ENCODE assay signal across 8 mouse cellular contexts in the genomic region with DNA sequence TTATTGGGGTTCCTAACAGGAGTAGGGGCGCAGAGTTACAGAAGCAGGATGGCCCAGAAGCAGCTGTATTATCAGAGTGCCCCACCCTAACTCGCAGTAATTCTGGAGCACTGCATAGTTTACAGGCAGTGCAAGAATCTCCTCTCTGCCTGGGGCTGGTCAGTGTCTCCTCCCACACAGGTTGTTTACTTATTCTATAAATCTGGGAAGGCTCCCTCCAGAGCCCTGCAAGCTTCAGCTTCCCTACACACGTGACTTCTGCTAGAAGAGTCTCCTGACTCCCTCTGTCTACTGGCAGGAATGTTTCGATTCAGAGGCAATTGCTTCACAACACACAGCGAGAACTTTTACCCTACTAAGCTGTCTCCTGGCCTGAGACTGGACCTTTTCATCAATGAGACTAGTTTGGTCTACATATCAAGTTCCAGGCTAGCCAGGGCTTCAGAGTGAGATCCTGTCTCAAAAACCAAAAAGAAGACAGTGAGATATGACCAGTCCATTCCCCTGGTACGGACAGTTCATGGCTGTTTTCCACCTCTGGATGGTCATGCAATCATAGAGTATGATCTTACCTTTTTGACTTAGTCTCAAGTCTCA. TPM values are rescaled to one million over a fixed set of nuclear protein-coding genes. Genes with fewer than 3 reads are reported as not detected.
DNase-seq lines count a peak whose midpoint lies in the region; ATAC-seq lines count a peak whose summit lies in the region.

No protein-coding gene starts in this region.

- no peaks in the 10 kb centered on the region for H3K36me3 ChIP-seq in embryonic facial prominence, embryonic 14.5 days (ENCODE audit: control insufficient read depth, insufficient read depth, low read length)
- no peaks in the 10 kb centered on the region for H3K36me3 ChIP-seq in embryonic facial prominence, embryonic 10.5 days (replicated peaks)
- H3K36me3 ChIP-seq in limb, embryonic 15.5 days: no peaks in the 10 kb centered on the region

- H3K27ac ChIP-seq in embryonic facial prominence, embryonic 14.5 days (replicated peaks; ENCODE audit: low read depth, low read length): no peak overlapping the region
- no peak overlapping the region for H3K27ac ChIP-seq in embryonic facial prominence, embryonic 10.5 days (replicated peaks)
- peak overlapping the region; percentile 43 for H3K27ac ChIP-seq in limb, embryonic 15.5 days

- H3K4me2 ChIP-seq in embryonic facial prominence, embryonic 14.5 days (ENCODE audit: low read depth, low read length): no peak overlapping the region
- no peak overlapping the region for H3K4me2 ChIP-seq in limb, embryonic 15.5 days

- no peaks in the 10 kb centered on the region for H3K9me3 ChIP-seq in embryonic facial prominence, embryonic 14.5 days (ENCODE audit: control insufficient read depth, low read length)
- no peaks in the 10 kb centered on the region for H3K9me3 ChIP-seq in embryonic facial prominence, embryonic 10.5 days
- H3K9me3 ChIP-seq in limb, embryonic 15.5 days: no peaks in the 10 kb centered on the region

- peak; percentile 65 for DNase-seq in embryonic facial prominence, embryonic 14.5 days (ENCODE audit: low spot score)
- no peak for DNase-seq in embryonic facial prominence, embryonic 10.5 days (ENCODE audit: low spot score)
- peak; percentile 40 for DNase-seq in urinary bladder, postnatal 14 days (ENCODE audit: low spot score)
- no peak for DNase-seq in urinary bladder, adult 2 months (ENCODE audit: low spot score)
- DNase-seq in yolk sac, embryonic 10.5 days (ENCODE audit: low spot score): peak; percentile 77
- no peak for DNase-seq in gastrocnemius, postnatal 14 days
- DNase-seq in cerebellum, postnatal 36 days: no peak

- no peak overlapping the region for H3K4me3 ChIP-seq in embryonic facial prominence, embryonic 14.5 days (ENCODE audit: low read depth, low read length)
- H3K4me3 ChIP-seq in embryonic facial prominence, embryonic 10.5 days: no peak overlapping the region
- H3K4me3 ChIP-seq in limb, embryonic 15.5 days: no peak overlapping the region

- H3K4me1 ChIP-seq in embryonic facial prominence, embryonic 14.5 days (ENCODE audit: control insufficient read depth, insufficient read depth, low read length): no peaks in the 10 kb centered on the region
- peaks cover 9% of the 10 kb centered on the region; the same call in 1 of the 2 replicates for H3K4me1 ChIP-seq in embryonic facial prominence, embryonic 10.5 days
- peaks cover 17% of the 10 kb centered on the region for H3K4me1 ChIP-seq in limb, embryonic 15.5 days

- no peaks in the 10 kb centered on the region for H3K27me3 ChIP-seq in embryonic facial prominence, embryonic 14.5 days (replicated peaks; ENCODE audit: control insufficient read depth, insufficient read depth, low read length)
- H3K27me3 ChIP-seq in embryonic facial prominence, embryonic 10.5 days (replicated peaks; ENCODE audit: low read depth, poor library complexity, severe bottlenecking): no peaks in the 10 kb centered on the region
- H3K27me3 ChIP-seq in limb, embryonic 15.5 days: no peaks in the 10 kb centered on the region

- WGBS in embryonic facial prominence, embryonic 14.5 days: 55% methylated on average over 6 of the region's 6 CpGs
- WGBS in embryonic facial prominence, embryonic 10.5 days: 76% methylated on average over 6 of the region's 6 CpGs
- WGBS in limb, embryonic 15.5 days: 45% methylated on average over 6 of the region's 6 CpGs

- intact Hi-C loops in gastrocnemius, postnatal 14 days (cut with DNase I; ENCODE audit: low total_unique reads): no loop called here

- no peak overlapping the region for H3K9ac ChIP-seq in embryonic facial prominence, embryonic 14.5 days (ENCODE audit: low read depth, low read length)
- no peak overlapping the region for H3K9ac ChIP-seq in limb, embryonic 15.5 days

- peak; percentile 50; the same call in 1 of the 2 replicates for ATAC-seq in embryonic facial prominence, embryonic 14.5 days (ENCODE audit: low read depth)
- 0 out of 2 replicates have a peak, but pooled peaks have one; percentile 49 for ATAC-seq in limb, embryonic 15.5 days (ENCODE audit: insufficient number of reproducible peaks, low FRiP score, low TSS enrichment, low read depth)

RNA-seq across cellular contexts. Expression of a gene that starts 9.7 kb away (rescaled TPM):
- 1.7 and 2.2 TPM in 2 replicates for polyA plus RNA-seq in embryonic facial prominence, embryonic 14.5 days (2014; fragmentation: Nextera tagmentation; extraction: Ambion mirVana)
- 0.09 and 0.21 TPM in 2 replicates for polyA plus RNA-seq in embryonic facial prominence, embryonic 10.5 days (2016; fragmentation: Nextera tagmentation; extraction: Ambion mirVana)
- polyA plus RNA-seq in urinary bladder, adult 2 months (2012; rRNA removed): 1.5 and 1.9 TPM in 2 replicates
- 5.1 and 5.6 TPM in 2 replicates for polyA plus RNA-seq in limb, embryonic 15.5 days (2015; fragmentation: Nextera tagmentation; extraction: Ambion mirVana)
- total RNA-seq in gastrocnemius, postnatal 14 days (2021): 1 to 10 TPM; 1.2 to 1.6 TPM

RNA-seq across cellular contexts. Expression of a gene that starts 32.9 kb away (rescaled TPM):
- polyA plus RNA-seq in embryonic facial prominence, embryonic 14.5 days (2014; fragmentation: Nextera tagmentation; extraction: Ambion mirVana): 223 and 292 TPM in 2 replicates
- 26.0 and 27.5 TPM in 2 replicates for polyA plus RNA-seq in embryonic facial prominence, embryonic 10.5 days (2016; fragmentation: Nextera tagmentation; extraction: Ambion mirVana)
- 39.8 and 42.3 TPM in 2 replicates for polyA plus RNA-seq in urinary bladder, adult 2 months (2012; rRNA removed)
- 233 and 345 TPM in 2 replicates for polyA plus RNA-seq in limb, embryonic 15.5 days (2015; fragmentation: Nextera tagmentation; extraction: Ambion mirVana)
- total RNA-seq in gastrocnemius, postnatal 14 days (2021): 10 to 100 TPM; 24.1 to 70.7 TPM

Comparison
In these comparisons a context has a peak if more than half of its experiments do, and no peak if none do; other contexts are left out.
1. DNase-seq: peak in embryonic facial prominence, embryonic 14.5 days (single experiment), urinary bladder, postnatal 14 days (single experiment) and yolk sac, embryonic 10.5 days (single experiment); none in embryonic facial prominence, embryonic 10.5 days (single experiment), urinary bladder, adult 2 months (single experiment), gastrocnemius, postnatal 14 days (single experiment) and cerebellum, postnatal 36 days (0 of 2).